Mouse (Mus musculus) ES-E14 (cell line): ENCODE results near the gene Cep170. TPM values are rescaled to one million over a fixed set of nuclear protein-coding genes. Genes with fewer than 3 reads are reported as not detected.

Experiments
- DNase-seq: peaks from one replicate; pipeline ENCODE4 v3.0.0-alpha.2; 2013; ENCODE audit warnings: low read depth, low spot score
- H3K27ac ChIP-seq: 2 replicates; pipeline ENCODE4 v1.5.1; 2012; ENCODE audit warnings: low read depth, mild to moderate bottlenecking, low read length, moderate library complexity, mixed read lengths; ENCODE audit not compliant: poor library complexity, insufficient read depth, severe bottlenecking
- H3K36me3 ChIP-seq: 2 replicates; pipeline ENCODE4 v1.6.1; 2012; ENCODE audit warnings: mild to moderate bottlenecking, low read length, moderate library complexity, mixed read lengths; ENCODE audit not compliant: control insufficient read depth, poor library complexity, insufficient read depth, severe bottlenecking
- H3K4me1 ChIP-seq, 2 experiments: fragments of 150-350 bp in 1 of 2; sonication (generic) in 1 of 2; 2 replicates each; pipeline ENCODE4 v1.6.1; 2012; ENCODE audit warnings: low read length in 2 of 2, mild to moderate bottlenecking in 1 of 2, mixed read lengths in 1 of 2; ENCODE audit not compliant: control insufficient read depth in 2 of 2, insufficient read depth in 2 of 2, poor library complexity in 1 of 2
- H3K4me3 ChIP-seq, 2 experiments: fragments of 150-350 bp in 1 of 2; sonication (generic) in 1 of 2; 2 replicates each; pipeline ENCODE4 v1.5.1; 2012; ENCODE audit warnings: low read length in 2 of 2, low read depth in 1 of 2, mild to moderate bottlenecking in 1 of 2, mixed read lengths in 1 of 2; ENCODE audit not compliant: insufficient read depth in 1 of 2, poor library complexity in 1 of 2, severe bottlenecking in 1 of 2
- H3K9ac ChIP-seq: 2 replicates; pipeline ENCODE4 v1.6.1; 2012; ENCODE audit warnings: low read depth, mild to moderate bottlenecking, low read length, mixed read lengths; ENCODE audit not compliant: poor library complexity, insufficient read depth, severe bottlenecking
- H3K9me3 ChIP-seq: fragments of 150-350 bp; sonication (generic); 2 replicates; pipeline ENCODE4 v1.6.1; 2012; ENCODE audit warnings: low read depth, mild to moderate bottlenecking, low read length; ENCODE audit not compliant: control insufficient read depth, insufficient read depth
- CHD2 ChIP-seq: IDR thresholded peaks from 2 replicates; pipeline ENCODE4 v1.6.1; 2014; ENCODE audit warnings: mild to moderate bottlenecking, low read depth, low read length, inconsistent platforms
- HCFC1 ChIP-seq: IDR thresholded peaks from 2 replicates; pipeline ENCODE4 v1.6.1; 2012; ENCODE audit warnings: low read length, inconsistent platforms, borderline replicate concordance; ENCODE audit not compliant: insufficient read depth
- MAFK ChIP-seq: IDR thresholded peaks from 2 replicates; pipeline ENCODE4 v1.6.1; 2014; ENCODE audit warnings: mild to moderate bottlenecking, low read depth, low read length, inconsistent platforms; ENCODE audit not compliant: insufficient read depth
- ZC3H11A ChIP-seq: IDR thresholded peaks from 2 replicates; pipeline ENCODE4 v1.6.1; 2012; ENCODE audit warnings: low read depth, mild to moderate bottlenecking, inconsistent platforms, low read length, borderline replicate concordance
- ZNF384 ChIP-seq: IDR thresholded peaks from 2 replicates; pipeline ENCODE4 v1.6.1; 2012; ENCODE audit warnings: low read depth, low read length, inconsistent platforms
- in situ Hi-C, 2 experiments: fragments of 600-800 bp; cut with MboI; formaldehyde crosslinking; loops; one replicate each; pipeline ENCODE4 v1.15.1; 2025; ENCODE audit warnings: low sequenced_read_pairs in 2 of 2, inconsistent platforms in 1 of 2; ENCODE audit not compliant: unreplicated experiment in 2 of 2
- total RNA-seq: library from RNA; depleted of rRNA; stranded (reverse); fragments of 300-350 nt; gene quantifications from 2 replicates; pipeline ENCODE4 v1.2.3, GENCODE M21; 2012

Gene Cep170
- total RNA-seq, 1 experiment = 20.8 TPM

DNA sequence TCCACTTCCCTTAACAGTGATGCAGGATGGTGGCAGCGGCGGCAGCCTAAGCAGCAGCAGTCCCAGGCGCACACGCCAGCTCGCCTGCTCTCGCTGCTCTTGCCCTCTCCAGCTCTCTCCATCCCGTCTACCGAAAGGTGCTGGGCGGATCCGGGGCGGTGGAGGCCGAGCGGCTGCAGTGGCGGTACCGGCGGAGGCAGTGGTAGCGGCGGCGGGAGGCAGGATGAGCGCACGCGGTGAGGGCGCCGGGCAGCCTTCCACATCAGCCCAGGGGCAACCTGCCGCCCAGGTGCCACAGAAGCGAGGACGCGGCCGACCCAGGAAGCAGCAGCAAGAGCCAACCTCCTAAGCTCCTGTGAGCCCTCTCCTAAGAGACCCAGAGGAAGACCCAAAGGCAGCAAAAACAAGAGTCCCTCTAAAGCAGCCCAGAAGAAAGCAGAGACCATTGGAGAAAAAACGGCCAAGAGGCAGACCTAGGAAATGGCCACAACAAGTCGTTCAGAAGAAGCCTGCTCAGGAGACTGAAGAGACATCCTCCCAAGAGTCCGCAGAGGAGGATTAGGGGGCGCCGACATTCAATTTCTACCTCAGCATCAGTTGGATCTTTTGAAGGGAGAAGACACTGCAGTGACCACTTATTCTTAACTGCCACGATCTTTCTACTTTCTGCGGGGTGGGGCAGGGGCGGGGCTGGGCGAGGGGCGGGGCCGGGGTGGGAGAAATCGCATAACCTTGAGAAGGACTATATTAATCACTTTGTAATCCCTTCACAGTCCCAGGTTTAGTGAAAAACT is 21.8 kb upstream of the Cep170 start:
- H3K9me3 ChIP-seq = no peaks in the 10 kb centered on the region
- H3K9ac ChIP-seq = peak overlapping the region; percentile 60
- no peaks in the 10 kb centered on the region for H3K36me3 ChIP-seq
- peaks cover 0 to 3% of the 10 kb centered on the region in 2 experiments; a peak in 1 of 4 replicates for H3K4me1 ChIP-seq
- in situ Hi-C loops = no loop called here
- TF ChIP-seq ZC3H11A (no peak), ZNF384 (no peak), CHD2 (no peak), HCFC1 (no peak), MAFK (no peak)
- peak overlapping the region; percentile 68 to 73 for H3K4me3 ChIP-seq
- DNase-seq = no peak
- no peak overlapping the region for H3K27ac ChIP-seq

GRCm38 (mm10) chr1:176834880-176835279 is 21.0 kb upstream of the Cep170 start:
- H3K9me3 ChIP-seq = no peaks in the 10 kb centered on the region
- H3K4me3 ChIP-seq = peak overlapping the region in 1 of 2 experiments; percentile 73; a peak in 2 of 4 replicates
- no peak for DNase-seq
- in situ Hi-C loops = no loop called here
- no peak for TF ChIP-seq ZNF384
- no peak for TF ChIP-seq CHD2
- no peak for TF ChIP-seq ZC3H11A
- no peak for TF ChIP-seq HCFC1
- no peak for TF ChIP-seq MAFK
- H3K4me1 ChIP-seq = peaks cover 0 to 3% of the 10 kb centered on the region in 2 experiments; a peak in 1 of 4 replicates
- H3K27ac ChIP-seq = no peak overlapping the region
- H3K36me3 ChIP-seq = no peaks in the 10 kb centered on the region
- H3K9ac ChIP-seq = no peak overlapping the region

GRCm38 (mm10) chr1:176833948-176834347 is 20.1 kb upstream of the Cep170 start:
- Histone ChIP-seq H3K9me3 (no peaks in the 10 kb centered on the region), H3K27ac (no peak overlapping the region), H3K9ac (no peak overlapping the region), H3K4me3 (no peak overlapping the region), H3K36me3 (no peaks in the 10 kb centered on the region), H3K4me1 (peaks cover 0 to 3% of the 10 kb centered on the region in 2 experiments; a peak in 1 of 4 replicates)
- in situ Hi-C loops = no loop called here
- TF ChIP-seq ZNF384 (no peak), ZC3H11A (no peak), CHD2 (no peak), HCFC1 (no peak), MAFK (no peak)
- no peak for DNase-seq

- H3K9me3 ChIP-seq = no peaks in the 10 kb centered on the region
- H3K36me3 ChIP-seq = no peaks in the 10 kb centered on the region
- H3K4me1 ChIP-seq = peaks cover 0 to 3% of the 10 kb centered on the region in 2 experiments; a peak in 1 of 4 replicates
- TF ChIP-seq CHD2 (no peak), ZNF384 (no peak), HCFC1 (no peak), ZC3H11A (no peak), MAFK (no peak)
- H3K27ac ChIP-seq = no peak overlapping the region
- no peak overlapping the region for H3K4me3 ChIP-seq
- H3K9ac ChIP-seq = no peak overlapping the region
- in situ Hi-C loops = no loop called here
- no peak for DNase-seq
Measured at GRCm38 (mm10) chr1:176833257-176833656, 19.4 kb upstream of the Cep170 start.
